Mouse (Mus musculus): ENCODE data around the gene Sparc.

Sparc gene

GRCm38 (mm10) chr11:55422978-55423377 is at the start of gene Sparc:
TSS of gene Sparc (minus strand) at chr11:55423183.
- no peak for DNase-seq (ENCODE audit: low spot score in 2 of 2)

GRCm38 (mm10) chr11:55471467-55471866 is 48.5 kb upstream of the Sparc start:
- DNase-seq (ENCODE audit: low spot score in 2 of 2) = no peak

GRCm38 (mm10) chr11:55470761-55471160 is 47.8 kb upstream of the Sparc start:
- DNase-seq (ENCODE audit: low spot score in 2 of 2) = no peak

- peak; percentile 25 to 73 for DNase-seq (ENCODE audit: low spot score in 2 of 2)
Observed at GRCm38 (mm10) chr11:55469923-55470691, 47.1 kb upstream of the Sparc start.

- peak; percentile 98 to 99 for DNase-seq (ENCODE audit: low spot score in 2 of 2)
Observed at GRCm38 (mm10) chr11:55469048-55469843, 46.3 kb upstream of the Sparc start, which contains the start of gene G3bp1. TSS of gene G3bp1 (plus strand) at chr11:55469685.

GRCm38 (mm10) chr11:55468611-55469047 is 45.6 kb upstream of the Sparc start:
- peak; percentile 56 to 79 for DNase-seq (ENCODE audit: low spot score in 2 of 2)

GRCm38 (mm10) chr11:55468012-55468411 is 45.0 kb upstream of the Sparc start:
- DNase-seq (ENCODE audit: low spot score in 2 of 2) = no peak

GRCm38 (mm10) chr11:55465177-55465576 is 42.2 kb upstream of the Sparc start:
- no peak for DNase-seq (ENCODE audit: low spot score in 2 of 2)

GRCm38 (mm10) chr11:55464707-55465106 is 41.7 kb upstream of the Sparc start:
- DNase-seq (ENCODE audit: low spot score in 2 of 2) = no peak

GRCm38 (mm10) chr11:55462149-55462548 is 39.2 kb upstream of the Sparc start:
- DNase-seq (ENCODE audit: low spot score in 2 of 2) = no peak

GRCm38 (mm10) chr11:55461019-55461645 is 38.1 kb upstream of the Sparc start, which contains the start of gene Atox1:
TSS of gene Atox1 (minus strand) at chr11:55461239.
- peak; percentile 94 to 95 for DNase-seq (ENCODE audit: low spot score in 2 of 2)

GRCm38 (mm10) chr11:55460559-55461018 is 37.6 kb upstream of the Sparc start:
- peak in 1 of 2 experiments; percentile 46 for DNase-seq (ENCODE audit: low spot score in 2 of 2)

- DNase-seq (ENCODE audit: low spot score in 2 of 2) = no peak
Observed at GRCm38 (mm10) chr11:55459850-55460558, 37.0 kb upstream of the Sparc start.

- DNase-seq (ENCODE audit: low spot score in 2 of 2) = no peak
Observed at GRCm38 (mm10) chr11:55458501-55458900, 35.5 kb upstream of the Sparc start.

- no peak for DNase-seq (ENCODE audit: low spot score in 2 of 2)
Observed at GRCm38 (mm10) chr11:55455166-55455565, 32.2 kb upstream of the Sparc start.

GRCm38 (mm10) chr11:55453640-55454039 is 30.7 kb upstream of the Sparc start:
- DNase-seq (ENCODE audit: low spot score in 2 of 2) = no peak

- no peak for DNase-seq (ENCODE audit: low spot score in 2 of 2)
Observed at GRCm38 (mm10) chr11:55450311-55450710, 27.3 kb upstream of the Sparc start.

- DNase-seq (ENCODE audit: low spot score in 2 of 2) = no peak
Observed at GRCm38 (mm10) chr11:55449531-55449930, 26.5 kb upstream of the Sparc start.

GRCm38 (mm10) chr11:55446579-55446978 is 23.6 kb upstream of the Sparc start:
- DNase-seq (ENCODE audit: low spot score in 2 of 2) = peak; percentile 59 to 81

- no peak for DNase-seq (ENCODE audit: low spot score in 2 of 2)
Observed at GRCm38 (mm10) chr11:55444772-55445171, 21.8 kb upstream of the Sparc start.

- no peak for DNase-seq (ENCODE audit: low spot score in 2 of 2)
Observed at GRCm38 (mm10) chr11:55439718-55440117, 16.7 kb upstream of the Sparc start.

Measured in spleen, postnatal 4 days (tissue).